Mouse (Mus musculus): ENCODE measurements around the gene Olfr224.
"Not testable (repeated sequence)": the region's sequence is repeated elsewhere in the genome, so short reads cannot be mapped to it uniquely, and the experiment has no call there.

Gene Olfr224

GRCm38 (mm10) chr11:58570405-58570804 is at the start of gene Olfr224:
Gene Olfr224 (minus strand): TSS chr11:58570553.
- no peak for DNase-seq (ENCODE audit: low spot score in 2 of 2)

- no peak for DNase-seq (ENCODE audit: low spot score in 2 of 2)
Measured at GRCm38 (mm10) chr11:58618793-58619192, 48.4 kb upstream of the Olfr224 start.

DNA sequence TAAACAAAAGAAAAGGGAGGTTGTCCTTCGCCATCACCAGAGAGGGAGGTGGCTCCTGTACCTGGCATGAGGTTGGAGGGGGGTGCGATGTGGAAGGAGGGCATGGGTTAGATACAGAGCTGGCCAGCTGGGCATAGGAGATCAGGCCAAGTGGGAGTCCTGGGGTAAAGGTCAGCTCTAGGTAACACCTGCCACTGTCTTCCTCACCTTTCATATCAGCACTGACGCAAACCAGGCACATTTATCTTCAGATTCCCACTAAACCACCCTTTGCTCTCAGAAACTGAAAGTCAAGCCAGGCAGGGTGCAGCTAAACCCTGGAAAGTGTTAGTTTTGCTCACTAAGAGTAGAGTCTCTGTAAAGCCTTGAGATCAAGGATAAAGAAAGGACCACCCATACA is 48.0 kb upstream of the Olfr224 start:
- DNase-seq (ENCODE audit: low spot score in 2 of 2) = no peak

DNA sequence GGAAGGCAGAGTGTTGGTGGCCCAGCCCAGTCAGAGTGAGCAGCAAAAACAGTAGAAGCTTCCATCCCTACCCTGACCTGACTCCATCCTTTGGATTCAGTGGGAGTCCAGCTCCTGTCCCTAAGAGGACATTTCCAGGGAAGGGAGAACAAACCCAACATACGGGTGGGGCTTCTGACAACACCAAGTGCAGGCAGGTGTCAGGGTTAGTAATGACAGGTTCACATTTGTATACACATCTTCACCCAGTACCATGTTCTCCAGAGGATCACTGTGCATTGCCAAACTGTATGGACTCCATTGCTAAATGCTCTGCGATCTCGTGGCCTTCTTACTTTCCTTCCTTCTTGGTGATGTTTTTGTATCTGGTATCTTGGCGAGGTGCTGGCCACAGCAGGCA is 45.6 kb upstream of the Olfr224 start, which contains the start of gene 2210407C18Rik:
Gene 2210407C18Rik (minus strand): TSS at position 101 of the 400 bp plus-strand sequence.
- no peak for DNase-seq (ENCODE audit: low spot score in 2 of 2)

DNA sequence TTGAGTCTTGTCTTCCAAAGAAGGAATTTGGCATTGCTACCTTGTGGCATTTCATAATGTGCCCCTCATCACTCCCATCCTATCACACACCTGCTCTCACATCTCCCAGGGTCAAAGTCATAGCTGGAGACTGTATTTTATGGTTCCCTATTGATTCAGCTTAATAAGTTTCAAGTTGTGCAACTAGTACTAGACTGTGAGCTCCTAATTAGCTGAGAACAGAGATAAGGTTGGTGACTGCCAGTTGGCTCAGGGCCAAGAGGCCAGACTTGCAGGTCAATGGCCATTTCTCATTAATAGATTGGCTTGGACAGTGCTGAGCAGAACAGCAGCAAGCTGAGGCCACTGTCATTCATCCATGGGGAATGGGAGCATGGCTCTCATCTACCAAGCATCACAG is 44.2 kb upstream of the Olfr224 start:
- no peak for DNase-seq (ENCODE audit: low spot score in 2 of 2)

- no peak for DNase-seq (ENCODE audit: low spot score in 2 of 2)
Measured at GRCm38 (mm10) chr11:58613359-58613758, 43.0 kb upstream of the Olfr224 start.

GRCm38 (mm10) chr11:58607030-58607429 is 36.7 kb upstream of the Olfr224 start:
- no peak for DNase-seq (ENCODE audit: low spot score in 2 of 2)

DNA sequence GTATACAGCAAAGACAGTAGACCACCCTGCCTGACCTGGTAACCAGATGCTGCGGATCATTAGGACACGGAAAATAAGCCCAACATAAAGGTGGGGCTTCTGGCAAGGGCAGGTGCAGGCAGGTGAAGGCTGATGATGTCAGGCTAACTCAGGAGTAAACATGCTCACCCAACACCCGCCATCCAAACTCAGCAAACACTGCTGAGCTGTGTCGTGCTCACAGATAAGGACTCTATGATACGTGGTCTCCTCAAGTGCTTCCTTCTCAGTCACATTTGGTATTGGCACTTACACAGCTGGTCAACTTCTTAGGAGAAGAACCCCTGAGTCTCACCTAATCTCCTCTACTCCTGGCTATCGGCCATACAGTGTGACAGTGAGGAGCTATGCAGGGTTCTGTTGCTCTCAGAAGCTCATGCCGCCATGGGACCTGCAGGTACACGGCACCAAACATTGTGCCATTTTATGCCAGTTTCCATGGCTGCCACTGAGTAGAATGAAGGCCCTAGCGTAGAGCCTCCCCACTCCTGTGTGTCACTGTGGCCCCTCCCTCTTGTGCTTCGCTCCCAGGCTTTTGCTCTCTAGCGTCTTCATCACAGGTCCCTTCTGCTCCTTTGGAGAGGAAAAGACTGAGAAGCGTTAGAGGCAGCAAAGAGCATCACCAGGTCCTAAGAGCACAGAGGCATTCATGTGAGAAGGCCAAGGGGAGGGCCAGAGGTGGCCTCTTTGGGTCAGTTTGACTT is 36.0 kb upstream of the Olfr224 start:
- DNase-seq (ENCODE audit: low spot score in 2 of 2) = no peak

- no peak for DNase-seq (ENCODE audit: low spot score in 2 of 2)
Measured at GRCm38 (mm10) chr11:58605228-58605627, 34.9 kb upstream of the Olfr224 start.

- DNase-seq (ENCODE audit: low spot score in 2 of 2) = no peak
Measured at GRCm38 (mm10) chr11:58604688-58605087, 34.3 kb upstream of the Olfr224 start.

DNA sequence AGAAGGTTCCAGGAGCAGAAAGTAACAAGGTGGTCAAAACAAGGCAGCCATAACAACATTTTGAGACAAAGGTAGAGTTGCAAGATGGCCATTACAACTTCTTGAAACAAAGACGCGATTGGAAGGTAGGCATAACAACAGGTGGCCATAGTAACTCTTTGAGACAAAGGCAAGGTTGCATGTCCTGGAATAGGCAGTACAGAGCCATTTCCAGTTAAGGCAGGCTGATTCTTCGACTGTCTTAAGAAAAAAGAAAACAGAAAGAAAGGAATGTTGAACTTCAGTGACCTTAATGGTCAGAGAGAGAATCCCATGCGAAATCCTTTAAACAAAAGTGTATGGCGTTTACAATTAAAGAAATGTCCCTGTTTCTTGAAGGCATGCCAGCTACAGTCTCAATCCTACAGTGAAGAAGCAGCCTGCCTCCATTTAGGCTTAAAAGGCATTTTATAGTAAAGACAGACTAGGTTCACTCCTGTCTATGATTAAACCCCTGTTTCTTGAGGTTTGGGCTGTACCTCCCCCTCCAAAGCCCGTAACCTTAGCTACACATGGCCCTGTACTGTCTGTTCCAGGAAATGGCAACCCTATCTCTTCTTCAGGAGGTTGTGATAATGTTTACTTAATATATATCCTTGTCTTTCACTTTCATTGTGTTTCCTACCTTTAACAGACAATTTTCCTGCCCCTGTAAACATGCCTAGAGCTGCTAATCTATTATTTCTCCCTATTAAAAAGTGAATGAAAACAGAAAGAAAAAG is 32.6 kb upstream of the Olfr224 start:
- DNase-seq (ENCODE audit: low spot score in 2 of 2) = no peak

- no peak for DNase-seq (ENCODE audit: low spot score in 2 of 2)
Measured at GRCm38 (mm10) chr11:58602062-58602461, 31.7 kb upstream of the Olfr224 start.

GRCm38 (mm10) chr11:58597837-58598236 is 27.5 kb upstream of the Olfr224 start:
- no peak for DNase-seq (ENCODE audit: low spot score in 2 of 2)

DNA sequence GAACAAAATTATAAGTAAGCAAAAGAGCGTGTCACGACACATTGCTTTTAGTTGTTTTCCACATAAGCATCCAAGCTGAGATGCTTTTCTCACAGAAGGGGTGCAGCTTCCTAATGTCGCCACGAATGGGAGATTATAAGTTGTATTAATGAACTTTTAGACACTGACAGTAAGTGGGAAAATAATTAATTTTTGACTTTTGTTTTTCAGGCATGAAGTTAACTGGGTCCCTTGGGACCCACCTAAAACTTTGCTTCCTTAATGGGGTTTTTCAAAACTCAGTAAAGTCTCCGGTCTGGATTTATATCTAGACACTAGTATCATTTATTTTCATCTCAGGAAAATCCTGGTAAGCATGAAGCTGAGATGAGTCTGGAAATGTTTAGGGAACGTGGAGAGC is 24.5 kb upstream of the Olfr224 start, which contains the start of gene Olfr324:
Gene Olfr324 (plus strand): TSS at position 301 of the 400 bp plus-strand sequence.
- no peak for DNase-seq (ENCODE audit: low spot score in 2 of 2)

GRCm38 (mm10) chr11:58588620-58589250 is 18.4 kb upstream of the Olfr224 start:
- DNase-seq (ENCODE audit: low spot score in 2 of 2) = no peak

DNA sequence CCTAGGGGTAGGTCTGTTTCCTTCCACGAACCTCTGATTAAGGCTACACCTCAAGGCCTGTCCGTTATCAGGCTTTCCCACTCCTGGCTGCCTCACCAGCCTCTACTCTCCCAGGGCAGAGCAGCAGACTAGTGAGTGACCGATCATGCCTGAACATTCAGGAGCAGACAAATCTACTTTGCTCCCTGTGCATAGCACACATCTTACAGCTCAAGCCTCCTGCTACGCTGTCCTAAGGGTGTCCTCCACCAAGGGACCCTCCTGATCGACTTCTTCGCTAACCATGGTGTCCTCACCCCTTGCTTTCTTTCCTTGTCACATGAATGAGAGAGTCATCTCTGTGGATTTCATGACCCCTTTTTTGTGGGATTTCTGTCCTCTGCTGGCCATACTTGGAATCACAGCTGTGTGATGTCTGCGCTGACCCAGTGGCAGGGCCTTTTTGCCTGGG is 17.6 kb upstream of the Olfr224 start:
- peak in 1 of 2 experiments; percentile 56 for DNase-seq (ENCODE audit: low spot score in 2 of 2)

- no peak for DNase-seq (ENCODE audit: low spot score in 2 of 2)
Measured at GRCm38 (mm10) chr11:58578636-58579035, 8.3 kb upstream of the Olfr224 start.

- no peak for DNase-seq (ENCODE audit: low spot score in 2 of 2)
Measured at GRCm38 (mm10) chr11:58577430-58577829, 7.1 kb upstream of the Olfr224 start, which contains the start of gene Olfr325. Gene Olfr325 (plus strand): TSS chr11:58577730.

GRCm38 (mm10) chr11:58555536-58555935 is 14.8 kb downstream of the Olfr224 start, which contains the start of gene Olfr328:
Gene Olfr328 (minus strand): TSS chr11:58555636.
- DNase-seq (ENCODE audit: low spot score in 2 of 2) = no peak

DNA sequence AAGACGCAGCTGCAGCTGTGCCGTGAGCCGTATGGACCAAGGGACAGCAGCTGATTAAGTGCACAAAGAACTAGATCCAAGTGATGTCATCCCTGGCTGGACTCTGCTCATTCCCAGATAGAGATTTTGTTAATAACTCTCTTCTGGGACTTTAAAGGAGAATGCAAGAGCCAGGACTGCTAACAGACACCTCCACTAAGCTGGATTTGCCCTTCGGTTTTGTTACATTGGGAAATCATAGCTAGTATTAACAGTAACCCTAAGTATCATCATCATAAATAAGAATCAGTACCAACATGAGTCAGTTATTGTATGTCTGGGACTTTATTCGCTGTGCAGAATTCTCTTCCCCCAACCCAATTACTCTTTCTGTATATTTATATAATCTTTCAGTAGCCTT is 24.0 kb downstream of the Olfr224 start, which contains the start of gene Olfr329-ps:
Gene Olfr329-ps (minus strand): TSS at position 101 of the 400 bp plus-strand sequence.
- no peak for DNase-seq (ENCODE audit: low spot score in 2 of 2)

GRCm38 (mm10) chr11:58534736-58535135 is 35.6 kb downstream of the Olfr224 start, which contains the start of gene Olfr330:
Gene Olfr330 (minus strand): TSS chr11:58534836.
- not testable (repeated sequence) for DNase-seq (ENCODE audit: low spot score in 2 of 2)

DNA sequence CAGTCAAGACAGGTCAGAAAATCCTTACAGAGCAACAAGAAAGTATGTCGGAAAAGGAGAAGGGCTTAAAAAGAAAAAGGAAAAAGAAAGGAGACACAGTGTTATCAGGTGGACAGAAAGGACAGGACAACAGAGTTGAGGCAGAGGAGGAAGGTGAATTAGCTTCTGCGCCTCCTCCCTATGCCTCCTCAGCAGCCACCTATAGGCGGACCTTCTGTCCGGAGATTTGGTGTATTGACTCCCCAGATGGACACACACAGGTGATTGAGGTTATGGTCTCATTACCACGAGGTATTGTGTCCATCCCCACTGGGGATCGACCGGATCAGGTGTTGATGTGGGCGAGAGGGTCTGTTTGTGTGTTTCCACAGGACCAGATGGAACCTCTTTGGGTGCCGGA is 50.6 kb downstream of the Olfr224 start:
- DNase-seq (ENCODE audit: low spot score in 2 of 2) = peak; percentile 25 to 38
